Mouse (Mus musculus) CD4-positive naive resting alpha-beta T cell, adult 76 days (primary cell): ENCODE data around the gene Snn. TPM values are rescaled to one million over a fixed set of nuclear protein-coding genes. Genes with fewer than 3 reads are reported as not detected.

Experiments
- total RNA-seq: library from RNA; stranded (reverse); gene quantifications from one replicate; pipeline ENCODE4 v1.2.4, GENCODE M21; 2023

The Snn gene
- total RNA-seq, result 22.2 TPM

GRCm38 (mm10) chr16:11060645-11061044 lies at the start of gene Snn:
Snn (plus strand) TSS chr16:11060945.

GRCm38 (mm10) chr16:11066029-11066832 lies 5.5 kb downstream of the Snn start, which contains the start of gene Litaf:
Litaf (minus strand) TSS chr16:11066157.

Other genes starting within 250 kb of the Snn start
- gene Gm11172, start 248.0 kb upstream of the Snn start, total RNA-seq, result not detected
- 3.5 TPM for gene Rmi2, start 225.9 kb upstream of the Snn start, total RNA-seq
- gene Litaf, start 5.2 kb downstream of the Snn start, total RNA-seq, result 12.5 TPM
- gene Txndc11, start 73.7 kb downstream of the Snn start, total RNA-seq, result 45.8 TPM
- gene Zc3h7a, start 115.4 kb downstream of the Snn start, total RNA-seq, result 340 TPM
- 115 TPM for gene Rsl1d1, start 142.4 kb downstream of the Snn start, total RNA-seq
- gene Gspt1, start 193.4 kb downstream of the Snn start, total RNA-seq, result 95.4 TPM